Mouse (Mus musculus) R1 (cell line): Measurements from ENCODE around the gene Fgfr2.

Experiments
- DNase-seq: peaks from one replicate; pipeline ENCODE4 v3.0.0-alpha.2; 2018; ENCODE audit warnings: low read depth, low spot score

Fgfr2 gene

DNA sequence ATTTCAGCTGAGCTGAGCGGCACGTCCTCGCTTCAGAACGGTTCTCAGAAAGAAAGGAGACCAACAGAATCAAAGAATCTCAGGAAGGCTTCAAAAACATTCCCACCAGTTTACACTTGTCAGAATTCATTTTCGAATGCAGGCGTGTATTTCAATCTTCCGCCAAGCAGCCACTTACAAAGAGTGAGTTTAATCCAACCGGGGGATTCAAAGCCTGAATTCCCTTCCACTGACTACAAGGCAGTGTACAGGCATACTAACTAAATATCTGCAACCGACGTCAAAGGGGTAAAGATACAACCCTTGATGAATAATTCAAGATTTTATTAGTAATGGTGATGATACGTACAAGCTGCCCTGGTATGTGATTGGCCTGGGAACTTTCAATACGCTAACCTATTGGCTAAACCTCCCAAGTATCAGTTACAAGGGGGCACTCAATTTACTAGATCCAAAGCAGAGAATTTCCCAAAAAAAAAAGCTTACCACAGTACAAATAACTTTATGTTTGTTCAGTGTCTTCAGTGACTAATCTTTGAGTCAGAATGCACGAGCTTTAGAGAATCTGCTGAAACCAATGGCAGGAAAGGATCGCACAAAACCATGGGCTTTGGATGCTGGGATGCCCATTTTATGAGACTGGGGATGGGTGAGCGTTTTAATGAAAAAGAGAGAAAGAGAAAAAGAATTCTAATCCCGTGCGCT, 2860.5 kb downstream of the Fgfr2 start:
- DNase-seq = no peak

DNA sequence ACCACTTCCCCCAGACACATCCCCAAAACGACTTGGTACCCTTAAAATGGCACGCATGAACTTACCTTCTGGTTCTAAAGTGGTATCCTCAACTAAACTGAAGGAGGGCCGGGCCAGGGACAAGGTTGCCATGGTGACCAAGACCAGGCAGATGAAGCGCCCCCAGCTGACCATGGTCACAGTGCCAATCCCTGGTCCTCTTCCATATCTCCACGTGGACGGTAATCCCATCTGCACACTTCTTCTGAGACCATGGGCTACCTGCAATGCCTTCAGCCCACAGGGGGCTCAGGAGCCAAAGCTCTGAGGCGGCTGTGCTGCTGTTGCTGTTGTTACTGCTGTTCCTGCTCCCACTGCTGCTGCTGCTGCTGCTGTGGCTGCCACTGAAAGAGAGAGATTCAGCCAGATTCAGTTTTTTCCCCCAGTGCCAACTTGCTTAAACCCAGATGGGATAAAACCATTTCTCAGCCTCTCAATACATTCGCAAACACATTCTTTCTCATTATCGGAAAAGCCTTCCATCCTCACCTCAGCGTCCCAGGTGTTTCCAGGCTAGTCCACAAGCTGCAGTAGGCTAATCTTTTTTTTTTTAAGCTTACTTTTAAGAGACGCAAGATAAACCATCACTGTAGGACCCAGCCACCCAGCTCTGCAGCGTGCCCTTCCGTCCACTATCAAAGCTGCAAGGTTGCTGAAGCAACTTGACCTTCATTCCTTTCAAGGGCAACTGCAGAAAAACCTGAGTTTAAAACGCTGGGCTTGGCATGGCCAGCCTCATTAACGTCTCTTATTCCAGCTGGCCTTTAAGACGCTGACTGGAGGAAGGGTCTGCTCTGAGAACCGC, 2861.2 kb downstream of the Fgfr2 start:
- no peak for DNase-seq

DNA sequence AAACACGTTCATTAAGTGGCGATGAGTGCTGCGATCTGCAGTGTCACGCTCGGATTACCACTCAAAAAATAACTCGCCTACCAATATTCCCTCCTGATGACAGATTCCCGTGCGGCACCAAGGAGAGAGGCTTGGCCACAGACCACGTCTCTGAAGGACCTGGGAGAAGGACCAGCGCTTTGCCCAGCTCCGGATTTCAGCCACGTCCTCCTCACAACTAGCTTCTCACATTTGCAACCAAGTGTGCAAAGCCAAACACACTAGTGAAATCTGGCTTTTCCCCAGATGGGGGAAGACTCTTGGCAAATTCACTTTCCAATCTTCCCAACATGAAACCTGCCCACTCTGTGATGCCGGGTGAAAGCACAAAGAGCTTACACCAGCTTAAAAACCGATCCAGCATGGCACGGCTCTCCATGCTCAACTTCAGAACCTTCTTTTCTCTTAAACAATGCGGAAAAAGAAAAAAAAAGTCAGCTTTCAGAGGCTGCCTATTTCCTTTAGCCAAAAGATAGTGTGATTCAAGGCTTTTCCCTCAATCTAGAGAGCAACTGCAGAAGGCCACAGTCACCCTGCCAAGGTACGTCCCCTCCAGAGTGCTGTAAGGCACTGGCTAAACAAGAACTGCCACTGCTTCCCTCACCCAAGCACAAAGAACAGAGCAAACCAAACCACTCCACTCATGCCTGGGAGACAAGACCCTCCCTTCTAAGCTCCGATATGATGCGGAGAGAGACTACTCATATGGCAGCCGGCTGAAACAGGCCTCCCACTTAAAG, 2862.1 kb downstream of the Fgfr2 start:
- DNase-seq = no peak

DNA sequence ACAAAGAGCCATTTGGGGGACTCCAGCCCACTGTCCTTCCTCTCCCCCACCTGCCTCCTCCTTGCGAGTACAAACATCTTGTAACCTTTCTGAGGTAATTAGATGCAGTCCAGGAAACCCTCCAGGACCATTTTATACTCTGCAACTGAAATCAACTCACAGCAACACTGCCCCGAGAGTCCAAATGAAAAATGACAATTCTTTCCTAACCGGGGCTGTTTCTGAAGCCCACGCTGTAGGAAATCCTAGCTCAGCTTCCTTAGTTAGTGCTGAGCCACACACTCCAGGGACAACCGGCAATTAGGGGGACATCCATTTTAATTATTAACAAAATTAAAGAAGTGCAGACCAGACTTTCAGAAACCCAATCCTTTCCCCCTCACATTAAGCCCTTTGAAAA, 2863.1 kb downstream of the Fgfr2 start:
- DNase-seq = no peak

DNA sequence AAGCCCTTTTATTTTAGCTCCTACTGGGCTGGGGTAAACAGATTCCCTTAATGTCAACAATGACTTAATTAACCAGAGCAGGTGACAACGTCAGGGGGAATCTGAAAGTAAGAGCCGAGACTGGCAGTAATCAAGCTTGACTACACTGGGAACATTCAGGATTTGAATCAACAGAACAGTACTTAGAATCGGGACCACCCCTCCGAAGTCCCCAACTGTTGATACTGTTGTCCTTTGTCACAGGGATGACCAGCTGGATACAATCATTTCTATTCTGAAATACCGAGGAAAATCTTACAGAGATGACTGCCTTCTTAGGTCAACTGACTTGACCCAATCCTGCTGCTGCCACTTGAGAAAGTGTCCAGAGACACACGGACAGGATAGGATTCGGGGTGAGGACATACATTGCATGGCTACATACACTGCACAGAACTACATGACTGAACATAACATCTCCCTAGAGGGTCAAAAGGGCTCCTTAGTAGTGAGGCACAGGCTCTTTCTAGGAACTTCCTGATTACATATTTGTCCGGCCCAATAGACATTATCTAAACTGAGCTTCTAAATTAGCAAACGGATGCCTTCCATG, 2864.3 kb downstream of the Fgfr2 start:
- no peak for DNase-seq

DNA sequence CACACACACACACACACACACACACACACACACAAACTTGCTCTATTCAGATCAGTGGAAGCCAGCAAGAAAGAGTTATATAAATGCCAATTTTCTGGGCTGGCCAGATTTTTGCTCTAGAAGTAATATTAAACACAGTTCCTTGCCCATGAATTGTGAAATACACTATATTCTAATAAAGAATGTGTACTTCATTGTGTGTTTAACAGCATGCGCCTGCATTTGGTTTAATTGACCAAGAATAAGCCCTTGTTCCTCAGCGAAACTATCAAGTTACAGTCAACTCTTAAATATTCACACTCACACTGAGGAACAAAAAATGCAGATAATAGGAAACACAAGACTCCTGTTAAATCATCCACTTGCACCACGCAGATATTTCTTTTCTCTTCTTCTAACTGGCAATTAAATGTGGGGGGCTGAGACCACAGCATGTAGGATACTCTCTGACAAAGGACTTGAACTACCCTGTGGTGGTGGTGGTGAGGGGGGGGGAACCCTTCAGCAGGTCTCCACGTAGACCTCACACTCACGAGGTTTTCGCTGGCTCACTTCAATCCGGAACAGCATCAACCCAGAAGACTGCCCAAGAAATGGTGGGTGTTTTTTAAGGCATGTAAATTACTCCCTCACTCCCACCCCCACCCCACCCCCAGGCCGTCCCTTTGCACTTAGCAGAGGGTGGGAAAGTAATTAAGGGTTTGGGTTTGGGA, 2865.0 kb downstream of the Fgfr2 start:
- DNase-seq = no peak

DNA sequence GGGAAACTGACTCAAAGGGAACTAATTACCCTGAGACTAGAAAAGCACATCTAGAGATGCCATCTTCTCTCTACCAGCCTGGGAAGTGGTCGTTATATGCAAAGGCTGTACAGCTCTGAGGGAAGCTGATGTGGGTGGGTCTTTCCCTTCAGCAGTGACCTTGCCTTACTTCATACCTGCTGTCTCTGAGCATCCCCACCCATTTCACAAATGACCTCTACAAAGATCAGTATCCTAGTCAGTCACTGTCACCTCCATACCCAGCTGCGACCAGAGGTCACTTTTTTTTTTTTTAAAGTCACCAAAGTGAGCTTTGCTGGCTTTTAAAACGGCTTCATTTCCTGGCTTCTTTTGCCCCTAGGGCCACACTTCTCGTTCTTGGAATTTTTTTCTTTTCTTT, 2869.9 kb downstream of the Fgfr2 start:
- DNase-seq = peak; percentile 53

DNA sequence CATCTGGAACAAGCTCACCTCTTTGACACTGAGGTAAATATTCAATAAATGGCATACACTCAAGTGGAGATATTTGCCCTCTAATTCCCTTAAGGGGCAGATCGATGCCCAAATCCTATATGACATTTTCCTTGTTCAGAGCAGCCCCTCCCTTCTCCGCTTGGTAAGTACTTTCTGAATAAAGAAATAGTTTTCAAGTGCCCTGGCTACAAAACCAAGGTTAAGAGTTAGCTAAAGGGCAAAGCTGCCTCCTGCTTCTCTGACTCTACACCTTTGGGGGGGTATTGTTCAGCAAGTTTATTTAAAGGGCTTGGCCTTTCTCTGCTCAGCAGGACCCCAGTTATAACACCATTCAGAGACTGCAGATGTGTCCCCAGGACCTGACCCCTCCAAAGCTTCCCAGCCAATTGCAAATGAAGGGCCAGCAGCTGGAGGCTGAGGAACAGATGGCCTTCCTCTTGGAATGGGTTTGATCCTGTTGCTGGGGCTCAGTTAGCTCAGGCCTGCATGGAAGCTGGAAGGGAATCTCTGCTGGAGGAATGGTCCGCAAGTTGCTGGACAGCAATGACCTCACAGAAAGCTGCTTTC, 2871.1 kb downstream of the Fgfr2 start:
- DNase-seq = peak; percentile 88

DNA sequence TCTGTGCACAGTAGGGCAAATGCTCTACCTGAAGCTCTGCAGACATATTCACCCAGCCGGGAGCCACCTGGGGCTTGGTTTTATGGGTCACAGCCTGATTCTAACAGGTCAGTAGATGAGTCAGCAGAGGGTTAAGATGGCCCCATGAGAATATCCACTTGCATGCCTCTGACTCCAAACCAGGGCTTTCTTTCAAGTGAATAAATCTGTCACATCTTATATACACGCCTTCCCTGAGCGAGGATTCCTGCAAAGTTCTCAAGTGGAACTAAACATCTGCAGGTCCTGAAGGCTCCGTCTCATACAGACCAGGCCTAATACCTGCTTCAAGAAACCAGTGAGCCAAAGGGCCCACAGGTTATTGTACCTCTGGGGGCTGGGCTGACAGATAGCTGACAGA, 2872.2 kb downstream of the Fgfr2 start:
- no peak for DNase-seq

DNA sequence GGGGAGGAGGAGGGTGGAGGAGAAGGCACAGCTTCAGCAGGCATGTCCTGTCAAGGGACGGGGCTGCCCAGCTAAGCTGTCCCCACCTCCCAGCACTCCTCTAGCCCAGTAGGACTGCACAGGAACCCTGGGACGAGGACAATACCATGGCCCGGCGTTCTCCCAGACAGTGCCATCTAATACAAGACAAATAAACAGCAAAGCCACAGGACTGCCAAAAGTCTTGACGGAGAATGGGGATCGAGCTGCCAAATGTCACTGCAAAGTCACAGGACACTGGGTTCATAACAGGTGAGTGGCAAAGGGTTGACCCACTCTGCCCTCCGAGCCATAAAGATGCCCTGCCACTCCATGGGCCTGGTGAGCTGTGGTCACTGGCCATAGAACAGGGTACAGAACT, 2874.7 kb downstream of the Fgfr2 start:
- DNase-seq = no peak

DNA sequence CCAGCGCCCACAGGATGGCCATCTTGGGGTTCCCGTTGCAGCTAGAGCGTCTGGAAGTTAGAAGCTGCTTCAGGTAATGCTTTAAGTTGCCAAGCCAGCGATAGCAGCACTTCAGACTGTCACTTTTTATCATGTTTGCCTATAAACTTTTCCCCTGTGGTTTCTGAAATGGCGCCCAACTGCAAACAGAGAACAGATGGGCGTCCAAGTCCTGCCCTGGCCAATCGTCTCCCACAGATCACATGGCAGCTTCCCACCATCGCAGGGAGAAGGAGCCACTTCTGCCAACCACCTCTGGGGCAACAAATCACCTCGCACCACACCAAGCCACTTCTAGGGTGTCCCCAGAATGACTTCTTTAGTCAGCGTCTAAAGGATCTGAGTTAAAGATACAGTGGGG, 2875.3 kb downstream of the Fgfr2 start:
- no peak for DNase-seq

DNA sequence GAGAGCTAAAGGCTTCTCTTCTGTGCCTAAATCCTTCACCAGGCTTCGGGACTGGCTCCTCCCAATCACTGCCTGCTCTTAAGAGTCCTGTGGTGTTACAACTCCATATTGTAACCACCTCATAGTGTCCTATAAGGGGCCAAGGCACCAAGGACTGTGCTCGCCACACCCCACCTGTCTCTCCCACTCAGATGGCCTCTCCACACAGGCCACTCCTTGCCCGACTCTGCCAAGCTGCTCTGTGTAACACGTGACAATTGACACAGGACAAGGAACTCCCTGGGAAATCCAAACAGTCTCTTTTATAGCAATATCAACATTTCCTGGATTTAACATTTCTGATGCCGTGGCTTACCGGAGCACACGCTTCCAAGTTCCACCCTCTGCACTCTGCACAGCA, 2876.7 kb downstream of the Fgfr2 start:
- DNase-seq = no peak

DNA sequence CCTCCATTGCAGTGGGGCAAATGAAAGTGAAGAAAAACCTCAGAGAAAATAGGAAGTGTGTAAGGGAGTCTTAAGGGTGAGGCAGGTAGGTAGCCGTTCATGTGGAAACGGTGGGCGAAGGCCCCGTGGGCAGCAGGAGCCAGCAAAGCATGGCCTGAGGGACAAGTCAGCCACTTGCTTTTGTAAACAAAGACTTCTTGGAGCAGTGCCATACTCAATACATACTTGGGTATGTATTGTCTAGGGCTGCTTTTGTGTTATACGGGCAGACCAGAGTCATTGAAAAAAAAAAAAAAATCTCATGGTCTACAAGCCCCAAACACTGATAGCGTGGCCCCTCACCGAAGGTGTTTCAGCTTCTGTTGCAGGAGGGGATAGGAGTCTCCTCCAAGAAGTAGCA, 2878.6 kb downstream of the Fgfr2 start:
- no peak for DNase-seq

DNA sequence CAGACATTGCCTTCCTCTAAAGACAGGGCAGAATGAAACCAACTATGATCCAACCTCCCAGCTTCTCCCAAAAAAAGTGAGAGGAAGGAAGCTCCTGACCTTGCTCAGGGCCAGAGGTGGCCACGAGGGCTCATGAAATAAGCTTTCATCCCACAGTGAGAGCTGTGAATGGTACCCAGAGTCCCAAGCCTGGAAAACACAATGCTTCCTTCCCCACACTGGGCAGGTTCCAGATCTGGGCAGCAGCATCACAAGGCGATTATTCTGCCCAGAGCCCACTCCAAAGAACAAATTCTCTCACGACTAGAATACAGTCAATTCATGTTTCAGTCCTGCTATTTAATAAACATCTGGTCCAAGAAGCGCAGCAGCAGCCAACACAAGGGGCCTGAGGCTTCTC, 2879.3 kb downstream of the Fgfr2 start:
- no peak for DNase-seq

DNA sequence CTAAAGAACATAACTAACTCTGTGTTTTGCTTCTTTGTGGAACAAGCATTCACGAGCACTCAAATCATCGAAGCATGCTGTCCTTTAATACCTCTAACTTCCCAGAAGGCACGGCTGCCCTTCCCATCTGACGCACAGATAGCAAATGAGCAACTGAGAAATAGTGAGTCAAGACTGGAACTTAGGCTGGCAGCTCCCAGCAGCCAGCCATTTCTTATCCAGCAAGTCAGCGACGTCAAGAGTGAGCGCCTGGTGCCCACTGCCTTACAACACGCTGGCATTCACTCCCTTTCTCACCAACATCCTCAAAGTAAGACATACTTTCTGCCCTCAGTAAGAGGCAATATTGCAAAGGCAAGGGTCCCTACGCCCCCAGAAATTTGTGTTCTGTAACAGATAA, 2883.0 kb downstream of the Fgfr2 start:
- no peak for DNase-seq

DNA sequence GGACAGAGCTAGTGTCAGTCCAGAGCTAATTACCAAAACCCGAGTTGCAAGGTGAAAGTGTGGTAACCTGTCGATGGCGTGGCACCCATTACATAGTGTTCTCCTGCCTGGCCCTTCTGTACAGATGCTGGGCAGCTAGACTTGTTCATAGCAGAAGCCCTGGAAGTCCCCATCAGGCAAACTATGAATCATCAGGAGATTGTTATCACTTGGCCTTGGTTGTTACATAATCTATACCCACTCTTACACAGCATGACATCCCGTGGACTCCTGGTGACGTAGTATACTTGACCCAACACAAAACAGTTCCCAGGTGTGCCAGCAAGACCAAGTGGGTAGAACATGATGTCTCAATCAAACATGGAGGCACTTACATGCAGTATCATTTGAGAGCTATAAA, 2885.9 kb downstream of the Fgfr2 start:
- no peak for DNase-seq

DNA sequence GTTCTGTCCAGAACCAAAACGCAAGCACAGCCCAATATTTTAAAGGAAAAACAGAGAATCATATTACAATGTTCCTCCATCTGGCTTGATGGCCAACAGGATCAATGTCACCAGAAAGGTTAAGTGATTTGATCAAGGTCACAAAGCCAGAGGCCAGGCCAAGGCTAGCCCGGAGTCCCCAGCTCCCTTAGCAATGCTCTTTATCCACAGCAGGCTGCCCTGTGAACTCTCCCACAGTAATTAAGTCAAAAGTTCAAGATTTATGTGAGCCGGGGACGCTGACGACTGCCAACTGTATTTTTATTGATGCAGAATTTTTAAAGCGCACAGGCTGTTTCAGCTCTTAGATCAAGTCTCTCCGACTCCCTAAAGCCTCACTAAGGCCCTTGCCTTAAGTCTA, 2889.4 kb downstream of the Fgfr2 start:
- no peak for DNase-seq

DNA sequence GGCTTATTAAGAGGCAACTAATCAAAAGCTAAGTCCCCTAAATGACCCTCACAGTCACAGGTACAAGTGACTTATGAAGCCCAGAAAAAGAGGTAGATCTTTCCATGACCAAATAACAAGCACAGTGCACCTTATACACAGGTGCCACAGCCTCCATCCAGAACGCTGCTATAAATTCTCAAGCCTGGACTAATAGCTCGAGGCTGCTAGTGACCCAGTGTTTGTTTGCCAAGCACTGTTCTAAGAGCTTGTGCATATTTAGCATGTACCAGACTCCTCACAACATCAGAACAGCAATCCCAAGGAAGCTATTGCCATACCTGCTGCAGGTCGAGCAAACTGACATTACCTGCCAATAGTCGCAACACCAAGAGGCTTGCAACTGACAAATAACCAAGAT, 2893.1 kb downstream of the Fgfr2 start:
- no peak for DNase-seq

DNA sequence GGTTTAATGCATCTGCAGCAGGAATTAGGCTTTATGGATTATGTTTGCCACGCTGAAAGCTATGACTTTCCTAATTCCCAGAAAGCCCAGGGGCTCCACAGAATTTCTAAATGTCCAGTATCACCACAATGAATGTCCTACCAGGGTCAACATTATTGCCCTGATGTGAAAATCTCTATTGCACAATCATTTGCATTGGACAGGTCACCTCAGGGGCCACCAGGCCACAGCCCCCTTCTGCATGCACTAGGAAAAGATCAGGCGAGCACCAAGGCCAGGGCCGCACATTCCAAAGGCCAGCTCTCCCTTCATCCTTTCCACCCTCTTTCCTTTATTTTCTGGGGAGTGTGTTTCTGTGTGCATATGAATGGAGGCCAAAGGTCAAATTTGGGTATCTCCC, 2897.9 kb downstream of the Fgfr2 start:
- no peak for DNase-seq

DNA sequence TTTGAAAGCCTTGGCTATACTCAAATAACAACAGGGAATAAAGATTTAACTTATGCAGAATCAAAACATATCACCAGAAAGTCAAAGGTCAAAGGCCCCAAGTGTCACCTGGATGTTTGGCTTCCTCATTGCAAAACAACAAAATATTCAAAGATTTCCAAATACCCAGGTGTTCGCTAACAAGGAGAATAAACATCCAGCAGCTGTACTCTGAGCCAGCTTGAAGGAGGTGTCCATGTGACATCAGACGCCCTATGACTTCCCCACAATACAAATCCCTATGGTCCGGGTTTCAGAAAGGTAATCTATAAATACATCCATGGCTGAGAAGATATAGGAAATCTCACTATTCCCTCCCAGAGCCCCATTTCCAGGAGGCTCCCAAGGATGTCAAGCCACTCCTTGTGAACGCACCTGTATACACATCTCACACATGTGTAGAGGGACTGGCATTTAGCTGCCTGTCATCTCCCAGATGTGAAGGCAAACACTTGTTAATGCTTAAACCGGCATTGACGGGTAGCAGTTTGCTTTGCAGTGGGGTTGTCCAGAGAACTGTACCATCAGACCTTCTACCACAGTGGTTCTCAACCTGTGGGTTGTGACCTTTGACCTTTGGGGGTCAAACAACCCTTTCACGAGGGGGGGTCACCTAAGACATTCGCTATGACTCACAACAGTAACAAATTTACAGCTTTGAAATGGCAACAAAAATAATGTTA, 2900.4 kb downstream of the Fgfr2 start:
- no peak for DNase-seq
